Mouse (Mus musculus): ENCODE results near the gene 2310039H08Rik.

2310039H08Rik gene

DNA sequence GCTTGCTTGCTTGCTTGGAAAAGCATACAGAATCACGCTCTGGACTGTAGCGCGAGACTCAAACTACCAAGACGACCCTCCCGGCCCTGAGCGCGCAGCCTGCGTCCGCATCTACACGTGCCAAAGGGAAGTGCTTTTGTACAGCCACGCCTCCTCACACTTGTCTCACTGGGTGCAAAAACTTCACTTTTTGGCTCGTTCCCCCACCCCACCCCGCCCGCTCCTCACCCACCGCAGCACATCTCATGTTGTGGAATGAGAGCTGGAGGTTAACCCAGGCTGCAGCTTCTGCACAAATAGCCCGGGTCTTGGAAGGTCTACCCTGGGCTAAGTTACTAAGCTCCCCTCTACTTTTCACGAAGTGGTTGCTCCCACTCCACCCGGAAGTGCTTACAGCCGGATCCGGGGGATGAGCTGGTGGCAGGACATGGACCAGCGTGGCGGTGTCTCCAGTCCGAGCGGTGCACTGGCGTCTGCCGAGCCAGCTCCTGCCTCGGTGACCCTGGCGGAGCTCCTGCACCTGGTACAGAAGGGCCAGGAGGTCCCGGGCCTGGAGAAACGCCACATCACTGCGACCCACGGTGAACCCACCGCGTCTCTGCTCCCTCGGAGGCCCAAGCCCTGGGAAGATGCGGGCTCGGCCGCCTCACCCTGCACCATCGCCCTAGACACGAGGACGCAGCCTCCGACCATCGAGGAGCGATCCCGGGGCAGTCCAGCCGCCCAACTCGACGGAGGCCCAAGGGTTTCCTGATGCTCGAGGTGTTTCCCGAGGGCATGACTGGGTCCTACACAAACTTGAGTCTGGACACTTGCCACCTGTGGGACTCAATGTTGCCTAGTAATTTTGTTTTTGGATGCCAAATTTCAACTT, at the start of gene 2310039H08Rik:
Gene 2310039H08Rik, plus strand, starts transcription at position 232 of the 874 bp plus-strand sequence.
- DNase-seq (ENCODE audit: low spot score): peak; percentile 77

DNA sequence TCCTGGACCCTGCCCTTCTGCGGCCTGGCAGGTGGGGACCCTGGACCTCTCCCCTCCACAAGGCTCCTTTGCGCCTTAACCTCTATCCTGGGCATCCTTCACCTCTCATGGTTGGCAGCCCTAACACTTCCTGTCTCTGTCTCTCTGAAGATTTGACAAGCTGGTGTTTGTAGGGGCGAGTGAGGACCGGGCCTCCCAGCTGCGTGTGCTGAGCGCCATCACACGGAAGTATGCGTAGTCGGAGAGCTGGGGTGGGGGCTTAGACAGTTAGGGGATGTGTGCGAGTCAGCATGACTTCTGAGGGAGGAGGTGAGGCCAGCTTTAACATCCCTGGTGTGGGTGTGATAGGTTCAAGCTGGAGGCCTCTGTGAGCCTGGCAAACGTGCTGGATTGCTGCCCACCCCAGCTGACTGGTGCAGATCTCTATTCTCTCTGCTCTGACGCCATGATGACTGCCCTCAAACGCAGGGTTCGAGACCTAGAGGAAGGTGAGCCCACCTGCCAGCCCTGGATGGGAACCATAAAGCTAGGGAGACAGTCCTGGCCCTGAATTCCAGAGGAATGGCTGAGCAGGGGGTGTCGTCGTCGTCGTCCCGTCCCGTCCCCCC, 47.9 kb upstream of the 2310039H08Rik start:
- DNase-seq (ENCODE audit: low spot score): no peak

DNA sequence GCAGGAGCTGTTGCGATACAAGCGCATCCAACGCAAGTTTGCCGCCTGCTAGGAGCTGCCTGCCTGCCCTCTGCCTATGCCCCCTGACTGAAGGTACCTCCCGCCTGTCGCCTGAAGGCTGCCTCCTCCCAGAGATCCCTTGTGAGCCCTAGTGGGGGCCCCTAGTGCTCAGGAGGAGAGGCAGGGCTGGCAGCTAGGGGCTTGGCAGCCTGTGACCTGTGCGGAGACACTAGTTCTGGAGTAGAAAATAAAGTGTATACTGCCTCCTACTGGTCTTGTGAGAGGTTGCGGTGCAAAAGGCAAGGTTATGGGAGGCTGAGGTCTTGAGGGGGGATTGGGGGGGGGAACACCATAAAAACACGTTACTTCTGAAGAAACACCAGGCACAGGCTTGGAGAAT, 47.2 kb upstream of the 2310039H08Rik start:
- no peak for DNase-seq (ENCODE audit: low spot score)

DNA sequence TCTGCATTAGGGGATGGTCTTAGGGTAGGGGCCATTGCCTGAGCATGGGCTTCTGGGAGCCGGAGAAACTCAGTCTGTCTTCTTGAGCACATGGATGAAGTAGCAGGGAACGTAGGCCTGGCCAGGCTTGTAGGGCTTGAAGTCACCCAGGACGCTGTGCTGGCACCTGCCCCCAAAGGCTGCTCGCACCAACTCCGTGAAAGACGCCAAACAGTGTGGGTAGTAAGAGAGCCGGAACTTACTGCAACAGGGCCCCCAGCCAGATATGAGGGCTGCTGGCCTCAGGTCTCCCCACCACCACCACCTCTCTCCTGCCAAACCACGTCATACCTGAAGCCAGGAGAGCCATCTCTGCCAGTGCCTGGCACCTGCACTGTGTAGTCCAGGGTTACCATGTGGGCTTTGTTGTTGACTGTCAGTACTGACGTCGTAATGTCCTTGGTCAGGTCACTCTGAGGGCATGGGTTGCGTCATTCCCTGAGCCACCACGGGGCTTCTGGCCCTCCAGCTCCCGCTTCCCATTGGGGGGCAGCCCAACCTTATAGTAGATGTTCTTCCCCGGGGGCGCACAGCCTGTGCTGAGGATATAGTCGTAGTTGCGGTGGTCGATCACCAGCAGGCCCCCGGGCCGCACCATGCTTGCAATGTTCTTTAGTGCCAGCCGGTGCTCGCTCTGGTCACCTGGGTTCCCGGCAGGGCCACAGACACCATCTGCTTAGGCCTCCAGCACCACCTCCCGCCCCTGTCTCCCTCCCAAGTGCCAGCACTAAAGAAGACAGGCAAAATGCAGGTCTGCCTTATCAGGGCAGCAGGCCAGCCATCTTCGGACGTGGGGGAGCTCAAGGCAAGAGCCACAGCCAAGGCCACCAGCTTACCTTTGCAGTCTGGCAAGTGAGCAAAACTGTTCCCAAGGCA, 46.4 kb upstream of the 2310039H08Rik start:
- no peak for DNase-seq (ENCODE audit: low spot score)

DNA sequence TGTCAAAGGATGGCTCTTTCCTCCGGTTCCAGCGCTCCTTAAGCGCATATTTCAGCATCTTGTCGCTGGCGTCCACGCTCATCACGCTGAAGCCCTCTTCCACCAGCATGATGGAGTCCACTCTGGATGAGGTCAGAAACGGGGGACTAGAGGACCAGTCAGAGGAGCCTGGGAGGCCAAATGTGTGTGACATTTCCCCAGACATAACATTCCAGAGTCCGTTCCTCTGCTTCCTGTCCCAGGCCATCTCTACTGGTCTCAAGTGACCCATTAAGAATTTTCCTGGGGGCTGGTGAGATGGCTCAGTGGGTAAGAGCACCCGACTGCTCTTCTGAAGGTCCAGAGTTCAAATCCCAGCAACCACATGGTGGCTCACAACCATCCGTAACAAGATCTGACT, 45.2 kb upstream of the 2310039H08Rik start:
- DNase-seq (ENCODE audit: low spot score): no peak

DNA sequence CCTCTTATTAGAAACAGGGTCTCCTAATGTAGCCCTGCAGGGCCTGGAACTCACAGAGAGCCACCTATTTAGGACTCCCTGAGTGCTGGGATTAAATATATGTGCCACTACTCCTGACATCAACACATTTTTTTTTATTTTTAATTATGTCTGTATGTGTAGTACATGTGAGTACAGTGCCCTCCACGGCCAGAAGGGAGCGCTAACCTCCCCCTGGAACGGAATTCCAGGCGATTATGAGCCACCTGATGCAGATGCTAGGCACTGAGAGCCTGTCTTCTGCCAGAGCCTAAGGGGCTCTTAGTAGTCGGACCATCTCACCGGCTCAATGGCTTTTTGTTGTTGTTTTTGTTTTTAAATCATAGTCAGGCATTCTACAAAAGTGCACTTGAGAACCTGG, 44.4 kb upstream of the 2310039H08Rik start:
- no peak for DNase-seq (ENCODE audit: low spot score)

DNA sequence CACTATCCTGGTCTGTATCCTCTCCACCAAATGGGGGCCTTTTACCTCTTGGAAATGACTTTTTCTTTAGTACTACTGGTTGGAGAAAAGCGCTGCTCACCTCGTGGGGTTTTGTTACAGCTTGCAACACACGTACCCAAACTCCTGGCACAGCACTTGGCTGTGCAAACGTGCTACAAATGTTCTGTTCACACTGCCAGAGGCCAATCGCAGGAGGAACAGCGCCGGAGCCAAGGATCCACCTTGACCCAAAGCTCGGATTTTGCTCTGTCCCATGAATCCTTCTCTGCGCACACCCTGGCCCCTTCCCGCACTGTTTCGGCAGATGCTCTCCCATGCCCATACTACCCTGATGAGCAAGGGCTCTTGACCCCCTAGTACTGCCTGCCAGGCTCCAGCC, 43.9 kb upstream of the 2310039H08Rik start:
- no peak for DNase-seq (ENCODE audit: low spot score)

DNA sequence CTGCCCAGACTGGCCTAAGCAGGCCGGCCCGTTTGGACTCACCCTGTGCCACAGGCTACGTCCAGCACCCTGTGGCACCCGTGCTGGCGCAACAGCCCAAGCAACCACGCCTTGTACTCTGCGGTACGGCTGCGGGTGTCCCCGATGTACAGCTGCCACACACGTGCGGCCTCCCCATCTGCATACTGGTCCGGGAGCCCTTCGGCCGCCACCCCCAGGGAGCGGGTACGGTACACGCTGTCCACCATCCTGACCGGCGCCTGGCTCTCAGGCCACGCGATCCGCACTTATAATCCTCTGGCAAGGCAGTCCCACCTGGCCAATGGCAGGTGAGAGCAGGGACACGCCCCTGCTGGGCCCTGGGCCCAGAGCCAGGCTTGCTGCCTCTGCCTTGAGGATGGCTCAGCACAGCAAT, 43.5 kb upstream of the 2310039H08Rik start, which contains the start of gene Gnmt:
Gene Gnmt, minus strand, starts transcription at position 265 of the 415 bp plus-strand sequence.
- peak; percentile 21 for DNase-seq (ENCODE audit: low spot score)

DNA sequence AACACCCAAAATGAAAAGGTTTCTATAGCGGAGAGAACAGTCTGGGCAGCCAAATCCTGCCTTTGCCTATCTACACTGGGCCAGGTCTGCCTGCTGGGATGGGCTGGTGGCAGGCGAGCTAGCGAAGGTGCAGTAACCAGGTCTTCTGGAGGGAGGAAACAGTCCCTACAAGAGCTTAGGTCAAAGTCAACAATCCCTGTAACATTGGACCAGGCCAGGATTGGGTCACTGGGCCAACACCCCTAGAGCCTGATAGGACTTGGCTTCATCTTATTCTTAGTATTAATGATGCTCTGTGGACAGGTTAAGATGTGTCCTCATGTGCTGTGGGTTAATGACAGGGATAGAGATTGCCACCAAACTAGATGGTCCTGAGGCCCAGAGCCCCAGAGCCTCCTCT, 38.4 kb upstream of the 2310039H08Rik start:
- DNase-seq (ENCODE audit: low spot score): no peak

DNA sequence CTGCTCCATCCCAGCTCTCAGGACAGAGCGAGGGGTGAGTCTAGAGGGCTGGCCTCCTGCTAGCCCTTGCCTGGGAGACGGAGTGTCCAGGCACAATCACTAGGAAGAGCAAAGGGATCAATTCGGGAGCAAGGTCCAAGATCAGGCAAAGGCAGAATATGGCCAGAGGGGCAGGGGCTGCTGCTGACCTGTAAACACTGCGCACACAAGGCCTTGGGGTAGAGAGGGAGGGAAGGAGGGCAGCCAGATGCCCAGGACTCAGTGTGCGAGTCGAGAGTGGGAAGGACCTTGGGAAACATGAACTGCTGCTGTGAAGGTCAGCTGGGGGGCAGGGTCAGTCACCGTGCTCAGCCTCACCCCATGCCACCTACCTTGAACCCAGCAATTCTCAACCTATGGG, 37.1 kb upstream of the 2310039H08Rik start:
- DNase-seq (ENCODE audit: low spot score): no peak

DNA sequence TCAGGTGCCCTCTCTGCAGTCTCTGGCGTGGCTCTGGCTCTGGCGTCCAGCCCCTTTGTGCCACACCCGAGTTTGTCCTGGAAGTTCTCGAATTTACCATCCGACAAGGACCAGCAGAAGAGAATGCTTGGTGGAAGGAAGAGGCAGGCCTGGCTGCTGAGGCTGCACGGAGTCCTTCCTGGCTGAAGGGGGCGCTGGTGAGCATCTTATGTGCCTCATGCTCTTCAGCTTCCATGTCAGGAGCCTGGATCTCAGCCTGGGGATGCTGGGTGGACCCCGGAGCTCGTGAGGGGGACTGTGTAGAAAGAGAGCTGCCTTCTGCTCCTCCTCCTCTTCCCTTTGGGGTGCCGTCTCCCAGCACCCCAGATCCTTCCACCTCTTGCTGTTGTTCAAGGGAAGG, 36.3 kb upstream of the 2310039H08Rik start:
- DNase-seq (ENCODE audit: low spot score): no peak

DNA sequence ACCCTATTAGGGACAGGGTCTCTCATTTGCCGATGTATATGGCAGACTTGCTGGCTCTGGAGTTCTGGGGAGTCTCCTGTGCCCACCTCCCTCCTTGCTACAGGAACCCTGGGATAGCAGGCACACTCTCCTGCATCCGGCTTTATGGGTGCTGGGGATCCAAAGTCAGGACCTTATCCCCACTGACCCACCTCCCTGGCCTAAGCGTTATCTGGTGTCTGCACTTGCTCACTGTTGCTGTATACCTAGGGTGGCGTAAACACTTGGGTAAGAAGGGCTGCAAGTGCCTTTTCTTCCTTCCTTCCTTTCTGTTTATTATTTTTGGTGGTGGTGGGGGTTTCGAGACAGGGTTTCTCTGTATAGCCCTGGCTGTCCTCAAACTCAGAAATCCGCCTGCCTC, 31.1 kb upstream of the 2310039H08Rik start:
- no peak for DNase-seq (ENCODE audit: low spot score)

DNA sequence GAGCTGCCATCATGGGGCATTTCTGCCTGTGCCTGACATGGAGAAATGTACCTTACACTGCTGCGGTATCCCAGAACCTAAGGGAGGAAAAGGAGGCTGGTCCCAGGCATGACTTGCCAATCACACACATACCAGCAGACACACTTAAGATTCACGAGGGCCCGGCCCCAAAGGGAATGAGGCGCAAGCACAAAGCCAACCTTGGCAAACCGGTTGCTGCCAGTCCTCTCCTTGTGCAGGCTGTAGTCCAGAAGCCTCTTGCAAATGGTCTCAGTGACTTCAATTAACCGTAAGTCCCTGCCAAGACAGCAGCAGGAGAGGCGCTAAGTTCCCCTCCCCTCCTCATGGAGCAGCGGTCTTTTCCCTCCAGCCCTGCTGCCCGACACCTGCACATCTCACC, 29.4 kb upstream of the 2310039H08Rik start:
- DNase-seq (ENCODE audit: low spot score): no peak

DNA sequence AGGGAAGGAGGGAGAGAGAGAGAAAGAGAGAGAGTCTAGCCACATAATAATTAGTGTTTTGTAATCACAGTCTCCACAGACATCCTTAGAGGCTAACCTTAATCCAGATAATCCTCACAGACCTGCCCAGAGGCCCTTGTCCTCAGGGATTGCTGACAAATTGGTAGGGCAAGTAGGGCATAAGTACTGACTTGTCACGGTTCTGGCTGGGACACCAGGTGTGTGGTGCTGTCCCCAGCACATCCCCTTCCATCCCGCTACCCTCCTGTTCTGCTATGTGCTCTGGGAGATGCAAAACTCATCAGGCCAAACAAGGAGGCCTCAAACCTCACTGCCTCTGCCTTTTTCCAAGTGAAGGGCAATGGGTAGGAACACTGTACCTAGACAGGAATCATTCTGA, 26.9 kb upstream of the 2310039H08Rik start:
- no peak for DNase-seq (ENCODE audit: low spot score)

DNA sequence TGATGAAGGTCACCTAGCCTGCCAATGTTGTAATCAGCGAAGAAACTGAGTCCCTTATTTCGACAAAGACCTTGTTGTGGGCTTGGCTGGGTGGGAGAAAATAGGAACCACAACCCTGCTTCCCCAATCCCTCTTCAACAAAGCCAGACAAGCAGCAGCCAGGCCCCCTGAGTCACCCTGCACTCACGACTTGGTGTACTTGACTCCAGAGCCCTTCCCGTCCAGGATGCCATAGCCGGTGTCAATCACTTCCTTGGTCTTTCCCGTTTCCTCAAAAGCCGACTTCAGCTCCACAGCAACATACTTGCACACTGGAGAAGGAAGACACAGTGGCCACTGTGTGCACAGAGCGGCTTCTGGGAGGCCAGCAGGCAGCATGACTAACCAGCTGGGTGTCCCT, 25.2 kb upstream of the 2310039H08Rik start:
- DNase-seq (ENCODE audit: low spot score): no peak

DNA sequence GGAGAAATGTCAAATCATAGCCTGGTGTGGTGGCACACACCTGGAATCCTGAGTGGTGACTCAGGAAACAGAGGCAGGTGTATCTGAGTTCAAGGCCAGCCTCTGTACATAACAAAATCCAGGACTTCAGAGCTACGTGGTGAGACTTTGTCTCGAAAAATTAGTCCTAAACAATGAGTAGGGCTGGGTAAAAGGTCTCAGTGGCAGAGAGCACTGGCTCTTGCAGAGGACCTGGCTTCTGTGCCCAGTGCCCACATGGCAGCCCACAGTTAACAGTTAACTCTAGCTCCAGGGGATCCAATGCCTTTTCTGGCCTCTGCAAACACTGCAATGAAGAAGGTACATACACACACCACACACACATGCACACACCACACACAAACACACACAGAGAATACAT, 24.6 kb upstream of the 2310039H08Rik start:
- no peak for DNase-seq (ENCODE audit: low spot score)

DNA sequence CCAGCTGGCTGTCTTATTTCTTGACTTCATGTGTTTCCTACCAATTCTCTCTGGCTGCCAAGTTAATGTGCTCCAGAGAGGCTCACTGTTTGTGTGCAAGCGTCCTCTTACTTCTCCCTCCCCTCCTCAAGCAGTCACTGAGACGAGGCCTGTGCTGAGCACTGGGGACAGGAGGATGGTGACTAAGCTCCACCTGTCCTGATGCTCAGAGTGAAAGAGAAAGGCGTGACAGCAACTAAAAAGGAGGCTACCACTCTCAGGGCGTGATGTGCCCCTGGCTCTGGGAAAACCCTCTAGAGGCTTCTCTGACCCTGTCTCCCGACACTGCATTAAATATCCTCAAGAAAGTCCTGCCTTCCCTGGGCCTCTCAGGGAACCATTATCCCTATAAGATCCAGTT, 23.2 kb upstream of the 2310039H08Rik start:
- no peak for DNase-seq (ENCODE audit: low spot score)

DNA sequence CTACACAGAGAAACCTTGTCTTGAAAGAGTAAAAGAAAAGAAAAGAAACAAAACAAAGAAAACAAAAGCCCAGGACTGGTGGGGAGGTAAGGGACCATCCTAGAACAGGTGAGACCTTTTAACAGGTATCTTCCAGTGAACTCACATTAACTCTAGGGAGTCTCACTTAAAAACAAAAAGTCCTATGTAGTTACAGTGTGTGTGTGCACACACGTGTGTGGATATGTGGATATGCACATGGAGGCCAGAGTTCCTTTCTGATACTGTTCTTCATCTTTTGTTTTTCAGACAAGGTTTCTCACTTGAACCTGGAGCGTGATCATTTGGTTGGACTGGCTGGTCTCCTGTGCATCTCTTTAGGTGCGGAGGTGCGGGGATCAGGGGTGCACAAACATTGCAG, 21.9 kb upstream of the 2310039H08Rik start:
- no peak for DNase-seq (ENCODE audit: low spot score)

DNA sequence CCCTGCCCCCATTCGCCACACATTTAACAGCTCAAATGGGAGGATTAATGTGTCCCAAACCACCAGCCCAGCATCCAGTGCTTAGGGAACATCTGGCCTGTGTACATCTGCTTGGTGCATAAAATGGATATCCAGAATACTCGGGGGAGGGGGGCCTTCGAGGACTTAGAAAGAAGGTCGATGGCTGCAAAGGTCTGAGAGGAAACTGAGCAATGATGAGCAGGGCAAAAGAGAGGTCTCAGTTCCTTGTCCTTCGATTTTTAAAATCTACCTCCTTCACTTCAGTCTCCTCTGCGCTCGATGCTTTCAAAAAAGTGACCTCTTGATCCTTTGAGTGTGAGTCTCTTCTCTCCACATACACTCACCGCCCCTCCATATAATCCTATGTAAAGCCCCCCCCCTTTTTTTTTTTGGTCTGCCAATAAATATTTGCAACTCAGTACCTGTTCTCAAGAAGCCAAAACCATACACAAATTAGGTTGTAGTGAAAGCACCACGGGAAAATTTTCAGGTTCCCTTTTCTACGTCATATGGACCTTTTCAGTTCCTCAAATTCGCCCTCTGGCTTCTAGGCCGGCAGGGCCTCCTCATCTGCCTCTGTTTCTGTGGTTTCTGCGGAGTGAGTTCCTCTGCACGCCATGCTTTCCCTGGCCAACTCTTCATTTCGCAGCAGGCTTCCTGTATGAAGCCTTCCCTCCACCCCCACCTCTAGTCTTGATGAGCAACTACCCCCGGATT, 21.2 kb upstream of the 2310039H08Rik start:
- no peak for DNase-seq (ENCODE audit: low spot score)

DNA sequence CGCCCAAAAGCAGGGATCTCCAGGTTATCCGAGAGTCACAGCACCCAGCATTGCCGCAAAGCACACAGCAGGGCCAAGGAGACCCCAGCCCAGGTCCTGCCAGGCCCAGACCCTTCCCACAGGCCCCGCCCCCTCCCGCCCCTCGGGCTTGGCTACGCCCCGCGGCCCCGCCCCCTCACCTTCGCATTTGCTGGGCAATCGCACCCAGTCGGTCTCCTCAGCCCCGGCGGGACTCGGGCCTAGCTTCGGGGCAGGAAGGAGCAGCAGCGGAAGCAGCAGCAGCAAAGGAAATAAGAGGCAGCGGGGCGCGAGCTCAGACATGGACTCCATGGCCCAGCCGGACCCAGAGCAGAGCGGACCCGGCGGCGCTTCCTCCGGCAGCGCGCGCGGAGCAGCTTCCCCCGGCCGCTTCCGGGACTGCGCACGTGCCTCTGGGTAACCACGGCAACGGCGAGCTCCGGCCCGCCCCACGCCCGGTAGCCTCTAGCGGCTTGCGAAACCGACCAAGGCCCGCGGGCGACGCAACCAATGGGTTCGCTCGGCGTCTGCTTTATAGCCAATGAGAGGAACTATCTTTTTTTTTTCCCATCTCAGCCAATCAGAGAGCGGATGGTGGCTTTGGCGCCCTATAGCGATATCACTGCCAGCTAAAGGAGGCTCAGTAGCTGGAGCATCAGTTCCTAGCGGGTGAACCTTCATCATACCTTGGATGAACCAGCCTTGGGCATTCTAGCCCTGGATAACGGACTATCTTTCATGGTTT, 20.5 kb upstream of the 2310039H08Rik start, which contains the start of gene Cnpy3:
Gene Cnpy3, minus strand, starts transcription at position 421 of the 763 bp plus-strand sequence.
- DNase-seq (ENCODE audit: low spot score): peak; percentile 95

DNA sequence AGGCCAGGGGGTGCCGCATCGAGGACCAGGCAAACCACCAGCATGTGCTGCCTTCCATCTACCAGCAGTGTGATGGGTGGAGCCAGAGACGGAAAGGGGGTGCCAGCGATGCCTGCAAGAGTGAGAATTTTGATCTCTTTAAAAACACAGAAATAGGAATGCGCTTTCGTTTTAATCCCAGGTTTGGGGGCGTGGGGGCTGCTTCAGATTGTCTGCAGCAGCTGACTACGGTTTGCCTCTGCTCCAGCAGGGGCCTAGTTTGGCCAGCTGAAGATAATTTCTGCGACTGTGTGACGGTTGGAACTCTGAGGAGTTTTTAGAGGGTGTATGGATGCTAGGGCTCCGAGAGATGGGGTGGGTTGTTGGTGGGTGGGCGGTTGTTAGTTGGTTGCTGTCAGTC, 13.7 kb upstream of the 2310039H08Rik start:
- no peak for DNase-seq (ENCODE audit: low spot score)
